Mouse (Mus musculus) embryonic fibroblast, embryonic 13.5 days (primary cell): Measurements from ENCODE around the gene Neb. TPM values are rescaled to one million over a fixed set of nuclear protein-coding genes. Genes with fewer than 3 reads are reported as not detected.
"Not testable (repeated sequence)": the region's sequence is repeated elsewhere in the genome, so short reads cannot be mapped to it uniquely, and the experiment has no call there.

ENCODE experiments used
- H3K27ac ChIP-seq: 2 replicates; pipeline ENCODE4 v1.5.1; 2012; ENCODE audit warnings: low read length, control low read depth, inconsistent platforms; ENCODE audit not compliant: insufficient read depth
- H3K4me1 ChIP-seq: 2 replicates; pipeline ENCODE4 v1.6.1; 2011; ENCODE audit warnings: low read length; ENCODE audit not compliant: control insufficient read depth, insufficient read depth
- H3K4me3 ChIP-seq: 2 replicates; pipeline ENCODE4 v1.5.1; 2011; ENCODE audit warnings: mild to moderate bottlenecking, control low read depth, low read length; ENCODE audit not compliant: insufficient read depth
- CTCF ChIP-seq: IDR thresholded peaks from 2 replicates; pipeline ENCODE4 v1.5.1; 2011; ENCODE audit warnings: mild to moderate bottlenecking, control low read depth, low read length, moderate library complexity, borderline replicate concordance; ENCODE audit not compliant: insufficient read depth
- POLR2A ChIP-seq: IDR thresholded peaks from 2 replicates; pipeline ENCODE4 v1.6.1; 2011; ENCODE audit warnings: low read depth, mild to moderate bottlenecking, control low read depth, low read length, moderate library complexity
- polyA plus RNA-seq: library from polyadenylated mRNA; stranded (reverse); fragments of >200 nt; gene quantifications from 2 replicates; pipeline ENCODE4 v1.2.4, GENCODE M21; 2011; ENCODE audit warnings: low read depth; ENCODE audit not compliant: missing spikeins, insufficient read length

Gene Neb
- polyA plus RNA-seq, 1 experiment = 0.53 TPM

DNA sequence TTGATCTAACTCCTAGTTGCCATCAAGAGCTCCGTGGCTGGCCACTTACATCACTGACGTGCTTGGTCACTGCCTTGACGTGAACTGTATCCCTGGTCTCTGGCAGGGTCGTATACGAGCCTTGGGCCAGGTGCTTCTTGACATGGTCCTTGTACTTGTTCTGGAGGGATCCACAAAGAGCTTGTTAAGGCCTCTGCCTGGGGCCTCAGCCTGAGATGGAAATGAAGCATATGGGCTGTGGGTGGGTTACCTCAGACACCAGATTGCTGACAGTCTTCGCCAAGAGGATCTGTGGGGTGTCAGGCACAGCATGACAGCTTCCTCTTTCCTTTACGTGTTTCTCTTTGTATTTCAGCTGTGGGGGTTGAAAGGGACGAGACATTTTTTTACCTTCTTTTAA, 201.7 kb downstream of the Neb start:
- H3K4me3 ChIP-seq = no peak overlapping the region
- H3K4me1 ChIP-seq = no peaks in the 10 kb centered on the region
- TF ChIP-seq CTCF (no peak), POLR2A (no peak)
- H3K27ac ChIP-seq = no peak overlapping the region

DNA sequence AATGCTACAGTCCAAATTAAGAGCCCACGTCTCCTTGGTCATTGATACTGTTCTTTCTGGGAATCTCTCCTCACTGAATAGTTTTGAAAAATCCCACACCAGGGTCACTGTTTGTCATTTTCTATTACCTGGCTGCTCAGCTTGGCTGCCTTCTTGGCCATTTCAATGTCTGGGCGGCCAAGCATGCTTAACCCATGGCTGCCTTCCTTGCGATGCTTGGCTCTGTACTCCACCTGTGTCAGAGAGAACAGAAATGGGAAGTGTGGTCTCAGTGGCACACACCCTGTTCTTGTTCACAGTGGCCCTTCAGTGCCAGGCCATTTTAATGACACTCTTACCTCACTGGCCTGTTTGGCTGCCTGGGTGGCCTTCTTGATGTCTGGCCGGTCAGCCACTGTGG, 203.3 kb downstream of the Neb start:
- H3K27ac ChIP-seq = no peak overlapping the region
- no peaks in the 10 kb centered on the region for H3K4me1 ChIP-seq
- no peak overlapping the region for H3K4me3 ChIP-seq
- TF ChIP-seq CTCF (no peak), POLR2A (no peak)

DNA sequence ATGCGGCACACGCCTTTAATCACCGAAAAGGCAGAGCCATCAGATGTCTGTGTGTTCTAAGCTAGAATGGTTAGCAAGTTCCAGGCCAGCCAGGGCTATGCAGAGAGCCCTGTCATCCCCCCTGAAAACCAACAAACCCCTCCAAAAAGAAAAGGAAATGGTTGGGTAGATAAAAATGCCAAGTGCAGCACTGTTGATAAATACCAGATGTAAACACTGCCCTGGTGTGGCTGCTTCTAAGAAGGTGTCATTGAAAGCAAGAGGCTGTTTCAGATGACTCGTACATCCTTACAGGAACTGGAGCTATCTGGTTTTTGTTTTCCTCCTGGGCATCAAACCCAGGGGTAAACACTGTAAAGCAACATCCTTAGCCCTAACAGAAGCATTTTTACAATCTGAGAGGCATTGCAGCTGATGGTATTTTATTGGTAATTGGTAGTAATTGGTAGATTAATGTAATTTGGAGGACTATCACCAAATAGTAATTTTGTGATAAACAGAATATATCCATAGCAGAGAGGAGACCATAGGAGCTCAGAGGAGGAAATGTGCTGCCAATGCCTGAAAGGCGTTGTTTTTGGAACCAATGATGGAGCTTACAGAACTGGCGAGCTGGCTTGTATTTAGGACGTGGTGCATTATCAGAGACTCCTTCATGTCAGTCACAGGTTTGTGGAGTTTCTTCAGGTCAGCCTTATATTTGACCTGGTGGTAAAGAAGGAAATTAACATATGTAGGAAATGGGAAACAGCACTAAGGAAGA, 208.8 kb downstream of the Neb start:
- TF ChIP-seq POLR2A (no peak), CTCF (no peak)
- H3K4me3 ChIP-seq = no peak overlapping the region
- H3K4me1 ChIP-seq = no peaks in the 10 kb centered on the region
- H3K27ac ChIP-seq = no peak overlapping the region

DNA sequence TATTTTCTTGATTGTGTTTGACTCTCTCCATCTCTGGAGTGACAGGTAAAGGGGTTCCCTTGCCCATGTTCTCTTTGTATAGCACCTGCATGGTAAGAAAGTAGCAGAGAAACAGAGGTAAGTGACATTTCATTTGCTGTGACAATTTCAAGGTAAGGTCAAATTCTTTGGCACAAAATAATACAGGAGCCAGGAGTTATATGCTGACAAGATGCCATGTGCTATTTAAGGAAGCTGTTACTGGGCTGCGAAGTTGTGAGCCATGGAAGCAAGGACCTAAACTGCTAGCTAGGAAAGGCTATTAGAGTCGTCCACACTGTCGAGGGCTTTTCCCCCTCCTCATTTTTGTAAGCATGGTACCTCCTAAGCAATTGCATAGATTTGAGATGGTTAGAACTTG, 225.2 kb downstream of the Neb start:
- Histone ChIP-seq H3K4me3 (no peak overlapping the region), H3K27ac (no peak overlapping the region), H3K4me1 (no peaks in the 10 kb centered on the region)
- TF ChIP-seq POLR2A (no peak), CTCF (no peak)

DNA sequence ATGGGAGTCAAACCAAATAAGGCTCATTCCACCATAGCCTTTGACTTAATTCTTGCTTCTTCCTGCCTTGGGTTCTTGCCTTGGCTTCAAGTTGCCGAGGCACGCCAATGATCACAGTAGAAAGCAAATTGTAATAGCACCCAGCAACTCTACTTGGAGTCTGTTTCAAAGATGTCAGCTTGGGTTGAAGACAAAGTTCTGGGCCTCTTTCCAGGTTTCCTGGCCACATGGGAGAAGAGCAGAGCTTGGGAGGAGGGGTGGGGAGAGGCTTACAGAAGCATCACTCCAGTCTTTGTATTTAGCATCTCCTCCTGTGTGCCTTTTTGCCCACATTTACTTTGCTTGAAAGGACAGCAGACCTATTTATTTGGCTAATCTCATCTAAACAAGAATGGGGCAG, 244.9 kb downstream of the Neb start:
- Histone ChIP-seq H3K27ac (no peak overlapping the region), H3K4me1 (no peaks in the 10 kb centered on the region), H3K4me3 (no peak overlapping the region)
- TF ChIP-seq CTCF (no peak), POLR2A (no peak)

DNA sequence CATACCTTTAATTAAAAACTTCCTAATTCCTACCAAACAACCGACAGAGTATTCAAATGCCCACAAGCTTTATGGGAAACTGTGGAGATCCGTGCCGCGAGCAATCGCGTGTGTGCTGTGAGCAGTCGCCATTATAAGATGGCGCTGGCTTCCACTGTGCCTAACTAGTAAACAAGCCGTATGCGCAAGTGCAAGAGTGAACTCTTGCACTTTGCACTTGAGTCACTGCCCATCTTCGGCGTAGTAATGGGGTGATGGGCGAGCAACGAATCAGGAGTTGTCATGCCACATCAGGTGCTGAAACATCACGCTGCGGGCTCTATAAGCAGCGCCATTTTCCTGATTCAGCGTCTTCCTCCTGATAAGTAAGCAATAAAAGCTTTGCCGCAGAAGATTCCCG, 246.9 kb downstream of the Neb start:
- not testable (repeated sequence) for H3K4me3 ChIP-seq, H3K27ac ChIP-seq, H3K4me1 ChIP-seq

DNA sequence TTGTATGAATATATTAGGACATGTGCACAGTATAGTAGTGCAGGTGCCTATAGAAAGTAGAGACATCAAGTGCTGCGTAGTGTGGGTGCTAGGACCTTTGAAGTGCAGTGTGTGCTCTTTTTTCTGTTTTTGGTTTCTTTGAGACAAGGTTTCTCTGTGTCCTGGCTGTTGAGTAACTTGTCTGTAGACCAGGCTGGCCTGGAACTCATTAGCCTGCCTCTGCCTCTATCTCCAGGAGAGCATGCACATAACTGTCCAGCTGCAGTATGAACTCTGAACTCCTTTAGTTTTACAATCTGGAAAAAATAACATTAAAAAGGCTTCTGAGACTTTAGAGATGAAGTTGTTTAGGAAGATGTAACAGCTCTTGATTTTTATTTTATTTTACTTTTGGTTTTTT, 264.2 kb downstream of the Neb start:
- TF ChIP-seq POLR2A = no peak
- TF ChIP-seq CTCF = no peak
- Histone ChIP-seq H3K4me3 (no peak overlapping the region), H3K4me1 (no peaks in the 10 kb centered on the region), H3K27ac (no peak overlapping the region)

Other genes starting within 250 kb of the Neb start
- gene Arl5a, start 46.4 kb upstream of the Neb start, polyA plus RNA-seq = 106 and 119 TPM in 2 replicates